Mouse (Mus musculus): ENCODE measurements around the gene Mrpl16. TPM values are rescaled to one million over a fixed set of nuclear protein-coding genes. Genes with fewer than 3 reads are reported as not detected.

Gene Mrpl16
- polyA plus RNA-seq, 1 experiment = 6.6 TPM

DNA sequence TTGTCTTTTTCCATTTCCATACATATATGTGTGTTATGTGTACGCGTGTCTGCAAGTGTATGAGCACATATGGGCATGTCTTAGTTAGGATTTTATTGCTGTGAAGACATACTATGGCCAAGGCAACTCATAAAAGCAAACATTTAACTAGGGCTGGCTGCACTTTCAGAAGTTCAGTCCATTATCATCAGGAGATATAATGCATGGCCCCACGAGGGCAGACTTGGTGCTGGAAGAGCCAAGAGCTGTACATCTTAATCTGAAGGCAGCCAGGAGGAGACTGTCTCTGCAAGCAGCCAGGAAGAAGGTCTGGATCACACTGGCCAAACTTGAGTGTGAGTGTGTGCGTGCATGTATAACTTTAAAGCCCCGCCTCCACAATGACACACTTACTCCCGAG, 24.3 kb downstream of the Mrpl16 start:
- H3K4me3 ChIP-seq (replicated peaks; ENCODE audit: extremely low read depth, low read depth, low read length) = no peak overlapping the region
- 73% methylated on average over 6 of the region's 6 CpGs for WGBS
- TF ChIP-seq CTCF (IDR thresholded peaks at IDR 0.05; ENCODE audit: insufficient read depth, low read length) (no peak), POLR2A (IDR thresholded peaks at IDR 0.05; ENCODE audit: borderline replicate concordance, extremely low read depth, low read depth, low read length) (no peak)
- no peaks in the 10 kb centered on the region for H3K4me1 ChIP-seq (ENCODE audit: control insufficient read depth, insufficient read depth, low read length)
- no peak for DNase-seq

DNA sequence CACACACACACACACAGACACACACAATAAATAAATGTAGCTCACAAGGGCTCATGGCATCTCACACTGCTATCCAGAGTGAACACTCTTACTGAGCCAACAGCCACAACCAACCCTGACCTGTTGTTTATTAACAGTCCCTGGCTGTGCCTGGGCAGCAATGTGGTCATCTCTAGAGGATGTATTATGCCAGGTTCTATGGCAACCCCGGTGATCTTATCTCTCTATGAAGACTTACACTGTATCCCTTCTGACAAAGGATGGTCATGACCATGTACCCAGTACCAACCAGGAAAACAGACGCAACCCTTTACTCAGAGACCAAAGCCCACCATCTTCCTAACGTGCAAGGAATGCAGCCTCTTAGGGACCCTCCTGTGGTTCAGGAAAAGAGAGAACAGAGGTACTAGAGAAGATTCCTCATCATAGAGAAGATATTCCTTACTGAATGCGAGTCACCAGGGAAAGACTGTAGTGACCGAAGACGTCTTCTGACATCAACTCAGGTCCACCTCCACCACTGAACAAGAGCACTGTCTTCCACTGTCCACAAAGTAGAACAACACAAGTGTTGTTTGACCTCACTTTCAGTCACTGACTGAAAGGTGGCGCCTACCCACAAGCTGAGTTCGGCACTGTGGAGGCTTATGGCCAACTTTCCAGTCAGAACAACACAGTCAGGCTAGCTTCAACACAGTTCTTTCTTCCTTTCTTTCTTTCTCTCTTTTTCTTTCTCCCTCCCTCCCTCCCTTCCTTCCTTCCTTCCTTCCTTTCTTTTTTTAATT, 30.5 kb downstream of the Mrpl16 start:
- DNase-seq = no peak
- WGBS = 55% methylated on average over 8 of the region's 8 CpGs
- TF ChIP-seq CTCF (IDR thresholded peaks at IDR 0.05; ENCODE audit: insufficient read depth, low read length) (peak; percentile 47; the same call in 1 of the 2 replicates), POLR2A (IDR thresholded peaks at IDR 0.05; ENCODE audit: borderline replicate concordance, extremely low read depth, low read depth, low read length) (no peak)

GRCm38 (mm10) chr19:11804423-11804822, 34.2 kb downstream of the Mrpl16 start:
- no peak for DNase-seq
- 13% methylated on average over 1 of the region's 1 CpGs for WGBS
- H3K4me3 ChIP-seq (replicated peaks; ENCODE audit: extremely low read depth, low read depth, low read length) = no peak overlapping the region
- no peak for TF ChIP-seq CTCF (IDR thresholded peaks at IDR 0.05; ENCODE audit: insufficient read depth, low read length)
- TF ChIP-seq POLR2A (IDR thresholded peaks at IDR 0.05; ENCODE audit: borderline replicate concordance, extremely low read depth, low read depth, low read length) = no peak
- peaks cover 23% of the 10 kb centered on the region for H3K4me1 ChIP-seq (ENCODE audit: control insufficient read depth, insufficient read depth, low read length)

More for the DNA sequence above, 30.5 kb downstream of the Mrpl16 start:
- Histone ChIP-seq H3K4me1 (ENCODE audit: control insufficient read depth, insufficient read depth, low read length) (peaks cover 14% of the 10 kb centered on the region), H3K4me3 (replicated peaks; ENCODE audit: extremely low read depth, low read depth, low read length) (no peak overlapping the region)

- H3K4me3 ChIP-seq (replicated peaks; ENCODE audit: extremely low read depth, low read depth, low read length) = no peak overlapping the region
- H3K4me1 ChIP-seq (ENCODE audit: control insufficient read depth, insufficient read depth, low read length) = peaks cover 33% of the 10 kb centered on the region
- no peak for TF ChIP-seq POLR2A (IDR thresholded peaks at IDR 0.05; ENCODE audit: borderline replicate concordance, extremely low read depth, low read depth, low read length)
- TF ChIP-seq CTCF (IDR thresholded peaks at IDR 0.05; ENCODE audit: insufficient read depth, low read length) = no peak
- 31% methylated on average over 2 of the region's 2 CpGs for WGBS
- DNase-seq = no peak
Measured at GRCm38 (mm10) chr19:11807251-11807650, 37.1 kb downstream of the Mrpl16 start.

GRCm38 (mm10) chr19:11807822-11808221, 37.6 kb downstream of the Mrpl16 start:
- no peak for DNase-seq
- no peak overlapping the region for H3K4me3 ChIP-seq (replicated peaks; ENCODE audit: extremely low read depth, low read depth, low read length)
- TF ChIP-seq POLR2A (IDR thresholded peaks at IDR 0.05; ENCODE audit: borderline replicate concordance, extremely low read depth, low read depth, low read length) = no peak
- no peak for TF ChIP-seq CTCF (IDR thresholded peaks at IDR 0.05; ENCODE audit: insufficient read depth, low read length)
- peaks cover 34% of the 10 kb centered on the region for H3K4me1 ChIP-seq (ENCODE audit: control insufficient read depth, insufficient read depth, low read length)
- WGBS = 47% methylated on average over 6 of the region's 6 CpGs

GRCm38 (mm10) chr19:11808452-11808851, 38.3 kb downstream of the Mrpl16 start:
- 58% methylated on average over 2 of the region's 2 CpGs for WGBS
- Histone ChIP-seq H3K4me1 (ENCODE audit: control insufficient read depth, insufficient read depth, low read length) (peaks cover 39% of the 10 kb centered on the region), H3K4me3 (replicated peaks; ENCODE audit: extremely low read depth, low read depth, low read length) (no peak overlapping the region)
- no peak for TF ChIP-seq CTCF (IDR thresholded peaks at IDR 0.05; ENCODE audit: insufficient read depth, low read length)
- TF ChIP-seq POLR2A (IDR thresholded peaks at IDR 0.05; ENCODE audit: borderline replicate concordance, extremely low read depth, low read depth, low read length) = no peak
- no peak for DNase-seq

- Histone ChIP-seq H3K4me3 (replicated peaks; ENCODE audit: extremely low read depth, low read depth, low read length) (no peak overlapping the region), H3K4me1 (ENCODE audit: control insufficient read depth, insufficient read depth, low read length) (peaks cover 38% of the 10 kb centered on the region)
- DNase-seq = no peak
- WGBS = 31% methylated on average over 5 of the region's 5 CpGs
- TF ChIP-seq CTCF (IDR thresholded peaks at IDR 0.05; ENCODE audit: insufficient read depth, low read length) (no peak), POLR2A (IDR thresholded peaks at IDR 0.05; ENCODE audit: borderline replicate concordance, extremely low read depth, low read depth, low read length) (no peak)
Measured at GRCm38 (mm10) chr19:11810003-11810758, 40.0 kb downstream of the Mrpl16 start.

GRCm38 (mm10) chr19:11810856-11811255, 40.7 kb downstream of the Mrpl16 start:
- no peak for DNase-seq
- WGBS = 35% methylated on average over 1 of the region's 1 CpGs
- TF ChIP-seq POLR2A (IDR thresholded peaks at IDR 0.05; ENCODE audit: borderline replicate concordance, extremely low read depth, low read depth, low read length) (no peak), CTCF (IDR thresholded peaks at IDR 0.05; ENCODE audit: insufficient read depth, low read length) (no peak)
- Histone ChIP-seq H3K4me3 (replicated peaks; ENCODE audit: extremely low read depth, low read depth, low read length) (no peak overlapping the region), H3K4me1 (ENCODE audit: control insufficient read depth, insufficient read depth, low read length) (peaks cover 40% of the 10 kb centered on the region)

DNA sequence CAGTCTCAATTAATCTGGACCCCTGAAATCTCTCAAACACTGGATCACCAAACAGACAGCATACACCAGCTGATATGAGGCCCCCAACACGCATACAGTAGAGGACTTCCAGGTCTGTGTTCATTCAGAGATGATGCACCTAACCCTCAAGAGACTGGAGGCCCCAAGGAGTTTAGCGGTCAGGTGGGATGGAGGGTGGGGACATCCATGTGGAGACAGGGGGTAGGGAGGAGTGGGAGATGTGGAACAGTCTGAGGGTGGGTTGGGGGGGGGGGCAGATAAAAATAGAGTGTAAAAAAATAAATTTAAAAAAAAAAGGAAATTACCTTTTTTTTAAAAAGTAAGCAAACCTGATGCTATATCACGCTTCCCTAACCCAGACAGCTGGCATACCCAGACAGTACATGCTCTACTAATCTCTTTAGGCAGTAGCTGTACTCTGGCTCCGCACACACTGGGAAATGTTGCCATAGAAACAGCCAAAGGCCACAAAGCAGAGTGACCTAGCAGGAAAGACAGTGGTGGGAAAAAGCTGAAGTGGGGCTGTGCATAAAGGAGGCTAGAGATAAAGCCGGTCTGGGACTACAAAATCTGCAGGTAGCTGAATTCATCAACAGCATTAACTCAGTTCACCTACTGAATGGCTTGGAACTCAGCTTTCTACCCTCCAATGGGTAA, 41.6 kb downstream of the Mrpl16 start:
- 58% methylated on average over 5 of the region's 5 CpGs for WGBS

More for the DNA sequence above, 41.6 kb downstream of the Mrpl16 start:
- TF ChIP-seq POLR2A (IDR thresholded peaks at IDR 0.05; ENCODE audit: borderline replicate concordance, extremely low read depth, low read depth, low read length) (no peak), CTCF (IDR thresholded peaks at IDR 0.05; ENCODE audit: insufficient read depth, low read length) (no peak)
- H3K4me1 ChIP-seq (ENCODE audit: control insufficient read depth, insufficient read depth, low read length) = peaks cover 39% of the 10 kb centered on the region
- DNase-seq = no peak
- no peak overlapping the region for H3K4me3 ChIP-seq (replicated peaks; ENCODE audit: extremely low read depth, low read depth, low read length)

Measured in lung, adult 2 months (tissue).